Mouse (Mus musculus) limb, embryonic 14.5 days (tissue): ENCODE measurements at regions not wholly inside any gene's neighbourhood (a gene's known extent, or its start where the extent isn't known, plus 50 kb on each side); places are given as distances from the start of the nearest gene placed in this dataset.

ENCODE experiments used
- ATAC-seq: fragments of 200-750 bp; cut with Nextera tagmentation; 2 replicates; pipeline ENCODE4 v1.8.0; 2017; ENCODE audit warnings: low read depth, moderate number of reproducible peaks, moderate TSS enrichment; ENCODE audit not compliant: low FRiP score
- DNase-seq: peaks from one replicate; pipeline ENCODE4 v3.0.0-alpha.2; 2015; ENCODE audit warnings: low spot score
- H3K27ac ChIP-seq: fragments of 300-500 bp; sonication (generic); replicated peaks from 2 replicates; pipeline ENCODE4 v1.5.1; 2014; ENCODE audit warnings: low read depth, mild to moderate bottlenecking, low read length, moderate library complexity, mixed read lengths
- H3K27me3 ChIP-seq: fragments of 300-500 bp; sonication (generic); 2 replicates; pipeline ENCODE4 v1.6.1; 2014; ENCODE audit warnings: low read length, mixed read lengths; ENCODE audit not compliant: control insufficient read depth, insufficient read depth
- H3K36me3 ChIP-seq: fragments of 300-500 bp; sonication (generic); 2 replicates; pipeline ENCODE4 v1.6.1; 2014; ENCODE audit warnings: mild to moderate bottlenecking, low read length, moderate library complexity, mixed read lengths; ENCODE audit not compliant: control insufficient read depth, insufficient read depth
- H3K4me1 ChIP-seq: fragments of 300-500 bp; sonication (generic); 2 replicates; pipeline ENCODE4 v1.6.1; 2014; ENCODE audit warnings: antibody characterized with exemption, low read length, mixed read lengths; ENCODE audit not compliant: control insufficient read depth, insufficient read depth
- H3K4me2 ChIP-seq: fragments of 300-500 bp; sonication (generic); replicated peaks from 2 replicates; pipeline ENCODE4 v1.6.1; 2014; ENCODE audit warnings: low read depth, mild to moderate bottlenecking, low read length, moderate library complexity; ENCODE audit not compliant: severe bottlenecking
- H3K4me3 ChIP-seq: fragments of 300-500 bp; sonication (generic); replicated peaks from 2 replicates; pipeline ENCODE4 v1.5.1; 2014; ENCODE audit warnings: low read length
- H3K9ac ChIP-seq: fragments of 300-500 bp; sonication (generic); 2 replicates; pipeline ENCODE4 v1.6.1; 2014; ENCODE audit warnings: mild to moderate bottlenecking, low read depth, low read length, moderate library complexity; ENCODE audit not compliant: severe bottlenecking
- H3K9me3 ChIP-seq: fragments of 300-500 bp; sonication (generic); 2 replicates; pipeline ENCODE4 v1.6.1; 2016; ENCODE audit warnings: low read length; ENCODE audit not compliant: control insufficient read depth
- POLR2A ChIP-seq: fragments of 200-500 bp; IDR thresholded peaks from 2 replicates; pipeline ENCODE4 v1.8.0; 2012; ENCODE audit warnings: inconsistent platforms, mild to moderate bottlenecking, moderate library complexity, borderline replicate concordance; ENCODE audit not compliant: insufficient read depth, insufficient read length; ENCODE audit errors: extremely low read depth
- whole genome bisulfite sequencing: fragments of 180-500 bp; shearing (Covaris S2); extraction: QIAGEN DNeasy Blood & Tissue Kit; methylation state at CpG from one replicate; pipeline ENCODE4 v1.1.7; 2014; 5-methylcytosine and 5-hydroxymethylcytosine counted together

DNA sequence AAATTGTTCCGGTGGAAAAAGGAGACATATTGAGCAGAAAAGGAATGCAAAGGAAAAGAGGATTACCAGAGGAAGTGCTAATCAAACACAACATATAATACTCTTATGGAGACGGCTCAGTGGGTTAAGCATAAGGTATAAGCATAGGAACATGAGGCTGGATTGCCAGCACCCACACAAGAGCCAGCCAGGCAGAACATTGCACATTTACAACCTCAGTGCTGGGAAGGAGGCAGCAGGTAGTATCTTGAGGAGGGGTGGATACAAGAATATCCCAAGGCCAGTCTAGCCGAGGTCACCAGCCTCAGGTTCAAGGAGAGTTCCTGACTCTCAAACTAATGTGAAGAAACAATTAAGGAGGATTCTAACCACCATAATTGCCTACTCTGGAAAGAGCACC lies 138.0 kb downstream of the Emp1 start:
- no peak for TF ChIP-seq POLR2A
- ATAC-seq = no peak
- WGBS = 61% methylated on average over 3 of the region's 3 CpGs
- H3K27ac ChIP-seq = no peak overlapping the region
- H3K9ac ChIP-seq = no peak overlapping the region
- no peaks in the 10 kb centered on the region for H3K36me3 ChIP-seq
- H3K9me3 ChIP-seq = no peaks in the 10 kb centered on the region
- no peak for DNase-seq
- H3K4me1 ChIP-seq = no peaks in the 10 kb centered on the region
- no peak overlapping the region for H3K4me2 ChIP-seq
- no peak overlapping the region for H3K4me3 ChIP-seq
- H3K27me3 ChIP-seq = no peaks in the 10 kb centered on the region

DNA sequence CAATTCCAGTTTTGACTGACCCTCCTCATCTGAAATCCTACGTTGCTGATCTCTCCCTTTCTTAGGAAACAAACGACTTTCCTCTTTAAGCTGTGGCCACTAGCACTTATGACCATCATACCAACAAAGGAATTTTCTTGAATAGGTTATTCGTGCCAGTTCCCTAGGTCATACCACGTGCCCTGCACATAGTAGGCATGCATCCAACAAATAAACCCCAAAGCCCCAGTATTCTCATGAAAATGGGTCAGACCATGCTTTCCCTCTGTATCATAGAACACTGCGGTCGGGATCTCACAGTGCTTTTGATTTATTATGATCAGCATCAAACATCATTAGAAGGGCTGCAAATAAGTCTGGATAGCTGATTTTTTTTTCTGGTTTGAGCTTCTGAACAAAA lies 139.4 kb downstream of the Emp1 start:
- no peak overlapping the region for H3K4me3 ChIP-seq
- H3K36me3 ChIP-seq = no peaks in the 10 kb centered on the region
- no peak overlapping the region for H3K27ac ChIP-seq
- no peak for DNase-seq
- no peaks in the 10 kb centered on the region for H3K27me3 ChIP-seq
- H3K4me2 ChIP-seq = no peak overlapping the region
- no peak for ATAC-seq
- WGBS = 79% methylated on average over 6 of the region's 6 CpGs
- H3K9ac ChIP-seq = no peak overlapping the region
- H3K9me3 ChIP-seq = no peaks in the 10 kb centered on the region
- H3K4me1 ChIP-seq = no peaks in the 10 kb centered on the region
- TF ChIP-seq POLR2A = no peak

GRCm38 (mm10) chr6:135502405-135502804 lies 140.1 kb downstream of the Emp1 start:
- WGBS = 39% methylated on average over 8 of the region's 8 CpGs
- Histone ChIP-seq H3K4me3 (no peak overlapping the region), H3K27ac (no peak overlapping the region)

GRCm38 (mm10) chr6:135518710-135519437 lies 156.5 kb downstream of the Emp1 start:
- no peaks in the 10 kb centered on the region; the same call in 1 of the 2 replicates for H3K4me1 ChIP-seq
- ATAC-seq = no peak
- DNase-seq = no peak
- no peak overlapping the region for H3K27ac ChIP-seq
- H3K4me3 ChIP-seq = no peak overlapping the region
- H3K4me2 ChIP-seq = no peak overlapping the region
- H3K27me3 ChIP-seq = 0 out of 2 replicates have a peak, but pooled peaks cover 2% of the 10 kb centered on the region
- H3K9me3 ChIP-seq = no peaks in the 10 kb centered on the region
- 55% methylated on average over 4 of the region's 4 CpGs for WGBS
- no peak for TF ChIP-seq POLR2A
- no peak overlapping the region for H3K9ac ChIP-seq
- H3K36me3 ChIP-seq = no peaks in the 10 kb centered on the region

More at GRCm38 (mm10) chr6:135502405-135502804, 140.1 kb downstream of the Emp1 start:
- TF ChIP-seq POLR2A = no peak
- Histone ChIP-seq H3K9ac (no peak overlapping the region), H3K4me2 (no peak overlapping the region), H3K36me3 (no peaks in the 10 kb centered on the region), H3K27me3 (no peaks in the 10 kb centered on the region), H3K4me1 (no peaks in the 10 kb centered on the region), H3K9me3 (no peaks in the 10 kb centered on the region)
- ATAC-seq = no peak
- no peak for DNase-seq

DNA sequence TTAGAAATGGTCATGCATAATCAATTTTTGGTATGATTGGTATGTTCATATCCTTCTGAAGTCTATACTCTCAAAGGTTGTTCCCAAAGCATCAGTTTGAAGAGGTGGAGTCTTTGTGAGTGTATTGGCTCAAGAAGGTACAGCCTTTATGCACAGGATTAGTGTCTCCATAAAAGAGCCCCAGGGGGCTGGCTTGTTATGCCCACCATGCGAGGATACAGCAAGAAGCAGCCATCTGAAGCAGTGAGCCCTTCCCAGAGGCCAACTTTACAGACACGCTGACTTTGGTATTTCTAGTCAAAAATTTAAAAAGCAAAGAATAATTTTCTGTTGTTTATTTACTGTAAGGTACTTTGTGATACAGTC lies 157.1 kb downstream of the Emp1 start:
- no peak for DNase-seq
- no peak overlapping the region for H3K4me2 ChIP-seq
- no peak for ATAC-seq
- no peak overlapping the region for H3K9ac ChIP-seq
- H3K27me3 ChIP-seq = 0 out of 2 replicates have a peak, but pooled peaks cover 3% of the 10 kb centered on the region
- no peaks in the 10 kb centered on the region; the same call in 1 of the 2 replicates for H3K4me1 ChIP-seq
- TF ChIP-seq POLR2A = no peak
- H3K27ac ChIP-seq = no peak overlapping the region
- WGBS = 26% methylated on average over 2 of the region's 2 CpGs
- H3K4me3 ChIP-seq = no peak overlapping the region
- H3K36me3 ChIP-seq = no peaks in the 10 kb centered on the region
- no peaks in the 10 kb centered on the region for H3K9me3 ChIP-seq
